Mouse (Mus musculus) hindbrain, postnatal 0 days (tissue): Measurements from ENCODE around the gene Nr1i2. TPM values are rescaled to one million over a fixed set of nuclear protein-coding genes. Genes with fewer than 3 reads are reported as not detected.
A peak's percentile ranks its signal among the peaks of the same experiment; 100 is the strongest.

ENCODE experiments used
- ATAC-seq: fragments of 200-750 bp; cut with Nextera tagmentation; 2 replicates; pipeline ENCODE4 v1.8.0; 2017; ENCODE audit warnings: mild to moderate bottlenecking, moderate TSS enrichment, moderate library complexity
- DNase-seq: peaks from one replicate; pipeline ENCODE4 v3.0.0-alpha.2; 2015; ENCODE audit warnings: low spot score
- H3K27ac ChIP-seq: fragments of 300-500 bp; sonication (generic); 2 replicates; pipeline ENCODE4 v1.5.1; 2014; ENCODE audit warnings: mild to moderate bottlenecking
- H3K27me3 ChIP-seq: fragments of 300-500 bp; sonication (generic); 2 replicates; pipeline ENCODE4 v1.6.1; 2014; ENCODE audit warnings: low read length, mixed read lengths; ENCODE audit not compliant: insufficient read depth
- H3K36me3 ChIP-seq: fragments of 300-500 bp; sonication (generic); 2 replicates; pipeline ENCODE4 v1.6.1; 2014; ENCODE audit warnings: low read length, mixed read lengths; ENCODE audit not compliant: insufficient read depth
- H3K4me1 ChIP-seq: fragments of 300-500 bp; sonication (generic); 2 replicates; pipeline ENCODE4 v1.6.1; 2014; ENCODE audit warnings: antibody characterized with exemption, low read length, mixed read lengths; ENCODE audit not compliant: insufficient read depth
- H3K4me2 ChIP-seq: fragments of 300-500 bp; sonication (generic); 2 replicates; pipeline ENCODE4 v1.6.1; 2014; ENCODE audit warnings: low read depth, mild to moderate bottlenecking, low read length, moderate library complexity, mixed read lengths
- H3K4me3 ChIP-seq: fragments of 300-500 bp; sonication (generic); 2 replicates; pipeline ENCODE4 v1.5.1; 2014; ENCODE audit warnings: low read length
- H3K9ac ChIP-seq: fragments of 300-500 bp; sonication (generic); replicated peaks from 2 replicates; pipeline ENCODE4 v1.6.1; 2014; ENCODE audit warnings: mild to moderate bottlenecking, low read length, moderate library complexity, mixed read lengths
- H3K9me3 ChIP-seq: fragments of 300-500 bp; sonication (generic); 2 replicates; pipeline ENCODE4 v1.6.1; 2016; ENCODE audit warnings: low read length, mixed read lengths
- CTCF ChIP-seq: IDR thresholded peaks from 2 replicates; pipeline ENCODE4 v1.5.1; 2016; ENCODE audit warnings: antibody characterized with exemption, control low read depth, low read depth
- WGBS: fragments of 180-500 bp; shearing (Covaris S2); extraction: QIAGEN DNeasy Blood & Tissue Kit; methylation state at CpG from one replicate; pipeline ENCODE4 v1.1.7; 2014; 5-methylcytosine and 5-hydroxymethylcytosine counted together
- polyA plus RNA-seq: library from polyadenylated mRNA; unstranded; fragments of >200 nt; fragmentation: Nextera tagmentation; extraction: Ambion mirVana; gene quantifications from 2 replicates; pipeline ENCODE4 v1.2.1, GENCODE M21; 2015
- total RNA-seq: library from RNA; depleted of rRNA; stranded (reverse); fragments of >200 nt; gene quantifications from 2 replicates; pipeline ENCODE4 v1.2.3, GENCODE M21; 2014

The Nr1i2 gene
- total and polyA plus RNA-seq, 2 experiments from 2014 or later: 0.05 TPM; not detected in 1

DNA sequence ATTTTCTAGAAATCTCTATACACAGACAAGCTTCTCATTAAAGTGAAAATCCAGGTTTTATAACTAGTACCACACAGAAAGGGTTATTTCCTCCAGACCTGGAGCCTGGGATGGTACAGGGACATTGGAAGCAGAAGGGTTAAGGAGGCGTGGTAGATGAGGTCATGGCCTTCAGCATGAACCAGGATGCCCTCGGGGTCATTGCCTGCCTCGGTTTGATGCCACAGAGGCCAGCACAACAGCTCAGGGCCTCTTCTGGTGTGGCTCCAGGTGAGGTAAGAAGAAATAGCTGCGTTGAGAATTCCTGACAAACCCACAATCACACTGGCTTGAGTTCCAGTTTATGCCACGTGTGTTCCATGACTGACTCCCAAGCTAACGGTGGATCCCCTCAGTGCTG lies 5.8 kb downstream of the Nr1i2 start:
- no peaks in the 10 kb centered on the region for H3K27me3 ChIP-seq
- no peak for ATAC-seq
- WGBS: 37% methylated on average over 6 of the region's 6 CpGs

GRCm38 (mm10) chr16:38287762-38288161 lies 6.9 kb downstream of the Nr1i2 start:
- ATAC-seq (no peak), DNase-seq (no peak)
- WGBS: 88% methylated on average over 3 of the region's 3 CpGs

More for the DNA sequence above, 5.8 kb downstream of the Nr1i2 start:
- no peaks in the 10 kb centered on the region for H3K36me3 ChIP-seq
- H3K4me3 ChIP-seq: no peak overlapping the region
- no peak for DNase-seq
- no peak for TF ChIP-seq CTCF
- no peak overlapping the region for H3K4me2 ChIP-seq
- H3K9me3 ChIP-seq: no peaks in the 10 kb centered on the region
- H3K27ac ChIP-seq: no peak overlapping the region
- H3K9ac ChIP-seq: no peak overlapping the region
- H3K4me1 ChIP-seq: no peaks in the 10 kb centered on the region

DNA sequence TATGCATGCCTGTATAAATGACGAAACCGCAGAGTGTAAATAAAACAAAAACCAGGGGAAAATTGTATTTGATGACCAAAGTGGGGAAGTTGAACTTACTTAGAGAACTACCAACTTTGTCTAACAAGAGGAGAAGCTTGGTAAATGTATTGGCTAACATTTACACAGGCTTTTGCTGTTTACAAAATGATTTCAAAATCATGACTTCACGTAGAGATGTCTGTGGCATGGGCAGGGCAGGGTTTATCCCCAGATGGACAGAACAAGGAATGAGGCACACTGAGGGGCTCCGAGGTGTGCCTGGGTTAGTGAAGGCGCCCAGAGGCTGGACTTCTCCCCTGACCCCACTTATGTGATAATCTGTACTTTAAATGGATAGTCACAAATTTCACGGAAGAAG lies 7.3 kb downstream of the Nr1i2 start:
- DNase-seq (no peak), ATAC-seq (no peak)
- WGBS: 89% methylated on average over 6 of the region's 6 CpGs
- no peaks in the 10 kb centered on the region for H3K36me3 ChIP-seq
- no peak for TF ChIP-seq CTCF
- no peak overlapping the region for H3K27ac ChIP-seq
- no peak overlapping the region for H3K4me2 ChIP-seq
- H3K4me1 ChIP-seq: no peaks in the 10 kb centered on the region
- no peak overlapping the region for H3K4me3 ChIP-seq
- H3K27me3 ChIP-seq: no peaks in the 10 kb centered on the region
- H3K9ac ChIP-seq: no peak overlapping the region
- no peaks in the 10 kb centered on the region for H3K9me3 ChIP-seq

More at GRCm38 (mm10) chr16:38287762-38288161, 6.9 kb downstream of the Nr1i2 start:
- TF ChIP-seq CTCF: no peak
- H3K4me3 ChIP-seq: no peak overlapping the region
- no peaks in the 10 kb centered on the region for H3K27me3 ChIP-seq
- no peak overlapping the region for H3K27ac ChIP-seq
- H3K4me1 ChIP-seq: no peaks in the 10 kb centered on the region
- H3K9ac ChIP-seq: no peak overlapping the region
- H3K4me2 ChIP-seq: no peak overlapping the region
- H3K9me3 ChIP-seq: no peaks in the 10 kb centered on the region
- H3K36me3 ChIP-seq: no peaks in the 10 kb centered on the region

GRCm38 (mm10) chr16:38286541-38286940 lies 8.1 kb downstream of the Nr1i2 start:
- no peaks in the 10 kb centered on the region for H3K36me3 ChIP-seq
- no peak overlapping the region for H3K4me2 ChIP-seq
- ATAC-seq: no peak
- H3K27me3 ChIP-seq: no peaks in the 10 kb centered on the region
- H3K9ac ChIP-seq: no peak overlapping the region
- H3K27ac ChIP-seq: no peak overlapping the region
- H3K4me1 ChIP-seq: no peaks in the 10 kb centered on the region
- WGBS: 60% methylated on average over 4 of the region's 4 CpGs
- no peak overlapping the region for H3K4me3 ChIP-seq
- DNase-seq: no peak
- no peak for TF ChIP-seq CTCF
- H3K9me3 ChIP-seq: no peaks in the 10 kb centered on the region

DNA sequence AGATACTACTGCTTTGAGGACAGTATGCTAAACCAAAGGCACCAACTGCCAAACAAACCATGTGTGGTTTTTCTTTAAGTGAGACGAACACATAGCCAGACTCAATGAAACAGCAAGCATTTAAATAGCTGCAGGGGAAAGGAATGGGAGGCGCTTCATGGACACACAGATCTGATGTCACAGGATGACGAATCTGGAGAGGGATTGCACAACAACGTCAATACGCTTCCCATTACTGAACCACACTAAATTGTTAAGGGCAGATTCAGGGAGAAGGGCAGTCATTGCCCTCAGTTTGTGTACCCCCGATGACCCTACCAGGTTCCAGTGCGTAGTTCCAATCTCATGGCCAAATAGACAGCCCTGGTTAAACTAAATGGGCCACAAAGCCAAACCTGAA lies 8.8 kb downstream of the Nr1i2 start:
- ATAC-seq (no peak), DNase-seq (no peak)
- Histone ChIP-seq H3K4me1 (no peaks in the 10 kb centered on the region), H3K36me3 (no peaks in the 10 kb centered on the region), H3K9ac (no peak overlapping the region), H3K4me3 (no peak overlapping the region), H3K27me3 (no peaks in the 10 kb centered on the region), H3K27ac (no peak overlapping the region), H3K9me3 (no peaks in the 10 kb centered on the region), H3K4me2 (no peak overlapping the region)
- WGBS: 85% methylated on average over 7 of the region's 7 CpGs
- no peak for TF ChIP-seq CTCF

DNA sequence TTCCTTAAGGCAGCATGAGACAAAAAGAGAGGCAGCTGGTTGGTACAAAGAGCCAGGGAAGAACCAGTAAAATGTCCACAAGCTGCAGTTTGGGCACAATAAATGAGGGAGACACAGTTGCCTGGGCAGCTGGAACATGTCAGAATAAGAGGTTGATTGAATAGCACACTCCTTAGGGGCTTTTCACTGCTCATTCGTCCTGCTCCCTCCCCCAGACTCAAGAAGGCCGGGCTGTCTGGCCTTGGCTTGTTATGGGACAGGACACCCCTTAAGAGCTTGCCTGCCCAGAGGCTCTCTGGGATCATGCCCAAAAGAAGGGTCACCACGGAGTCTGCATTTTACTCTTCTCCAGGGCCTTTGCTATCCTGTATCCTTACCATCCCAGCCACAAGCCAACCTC lies 11.3 kb downstream of the Nr1i2 start:
- no peak overlapping the region for H3K4me2 ChIP-seq
- ATAC-seq: 0 out of 2 replicates have a peak, but pooled peaks have one; percentile 38
- 24% methylated on average over 3 of the region's 3 CpGs for WGBS

DNA sequence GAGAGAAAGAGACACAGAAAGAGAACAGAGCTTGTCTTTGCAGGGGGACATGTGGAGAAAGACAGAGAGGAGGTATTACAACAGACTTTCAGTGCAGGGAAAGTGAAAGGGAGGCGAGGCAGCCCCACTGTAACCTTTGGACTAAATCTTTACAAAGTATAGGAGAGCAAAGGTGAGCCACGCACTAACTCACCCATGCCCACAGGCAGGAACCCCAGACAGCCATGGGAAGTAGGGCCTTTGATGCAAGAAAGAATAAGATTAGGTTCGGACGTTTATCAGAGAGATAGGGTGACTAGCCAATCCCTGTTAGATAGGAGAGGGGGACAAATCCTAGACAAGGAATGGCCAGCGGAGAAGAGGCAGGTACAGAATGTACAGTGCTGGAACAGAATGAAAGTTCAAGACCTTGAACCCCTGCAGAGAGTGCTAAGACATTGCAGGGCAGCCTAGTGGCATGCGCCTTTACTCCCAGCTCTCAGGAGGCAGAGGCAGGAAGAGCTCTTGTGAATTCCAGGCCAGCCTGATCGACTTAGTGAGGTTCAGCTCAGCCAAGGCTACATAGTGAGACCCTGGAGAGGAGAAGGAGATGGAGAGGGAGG lies 12.0 kb downstream of the Nr1i2 start:
- H3K27me3 ChIP-seq: no peaks in the 10 kb centered on the region
- no peaks in the 10 kb centered on the region for H3K36me3 ChIP-seq
- H3K27ac ChIP-seq: no peak overlapping the region
- 83% methylated on average over 7 of the region's 7 CpGs for WGBS
- no peaks in the 10 kb centered on the region for H3K9me3 ChIP-seq
- no peak overlapping the region for H3K9ac ChIP-seq
- TF ChIP-seq CTCF: no peak
- no peaks in the 10 kb centered on the region for H3K4me1 ChIP-seq
- DNase-seq: no peak
- no peak overlapping the region for H3K4me2 ChIP-seq
- no peak for ATAC-seq
- no peak overlapping the region for H3K4me3 ChIP-seq

More for the DNA sequence above, 11.3 kb downstream of the Nr1i2 start:
- no peaks in the 10 kb centered on the region for H3K9me3 ChIP-seq
- H3K27ac ChIP-seq: no peak overlapping the region
- no peak overlapping the region for H3K9ac ChIP-seq
- DNase-seq: peak; percentile 9
- H3K4me3 ChIP-seq: no peak overlapping the region
- no peak for TF ChIP-seq CTCF
- no peaks in the 10 kb centered on the region for H3K36me3 ChIP-seq
- no peaks in the 10 kb centered on the region for H3K27me3 ChIP-seq
- H3K4me1 ChIP-seq: no peaks in the 10 kb centered on the region
